Mouse (Mus musculus): ENCODE results near the gene Boll.

GRCm38 (mm10) chr1:55211081-55211480 is 152.2 kb downstream of the Boll start:
- TF ChIP-seq CTCF (IDR thresholded peaks at IDR 0.05; ENCODE audit: control insufficient read depth, insufficient read depth, insufficient read length): no peak
- TF ChIP-seq USF1 (IDR thresholded peaks at IDR 0.05; ENCODE audit: low read depth): no peak
- no peak for TF ChIP-seq MAX (IDR thresholded peaks at IDR 0.05)
